Mouse (Mus musculus) C2C12 (cell line): ENCODE measurements around the gene Ifnar1. TPM values are rescaled to one million over a fixed set of nuclear protein-coding genes. Genes with fewer than 3 reads are reported as not detected.
"Not testable (repeated sequence)": the region's sequence is repeated elsewhere in the genome, so short reads cannot be mapped to it uniquely, and the experiment has no call there.

Source experiments
- H3K27me3 ChIP-seq: one replicate; pipeline ENCODE4 v1.6.1; 2011; ENCODE audit not compliant: control insufficient read depth, insufficient read depth, insufficient read length
- H3K36me3 ChIP-seq: one replicate; pipeline ENCODE4 v1.6.1; 2011; ENCODE audit not compliant: control insufficient read depth, insufficient read depth
- H3K4me3 ChIP-seq: one replicate; pipeline ENCODE4 v1.5.1; 2011; ENCODE audit warnings: mild to moderate bottlenecking, control low read depth; ENCODE audit not compliant: poor library complexity, insufficient read depth, severe bottlenecking
- H3K79me2 ChIP-seq: one replicate; pipeline ENCODE4 v1.6.1; 2011; ENCODE audit not compliant: control insufficient read depth, insufficient read depth
- H3K79me3 ChIP-seq: one replicate; pipeline ENCODE4 v1.6.1; 2011; ENCODE audit warnings: low read depth, control low read depth
- H3ac ChIP-seq: one replicate; pipeline ENCODE3; 2011; ENCODE audit warnings: low read depth; ENCODE audit not compliant: control insufficient read depth, insufficient read length
- CEBPB ChIP-seq: IDR thresholded peaks from one replicate; pipeline ENCODE4 v1.6.1; 2011; ENCODE audit warnings: low read depth, mild to moderate bottlenecking, control low read depth, moderate library complexity
- CTCF ChIP-seq: IDR thresholded peaks from one replicate; pipeline ENCODE4 v1.5.1; 2011; ENCODE audit not compliant: control insufficient read depth, insufficient read depth, insufficient read length
- FOSL1 ChIP-seq: IDR thresholded peaks from one replicate; pipeline ENCODE4 v1.8.0; 2011; ENCODE audit warnings: mild to moderate bottlenecking, low read length; ENCODE audit not compliant: poor library complexity, insufficient read depth, severe bottlenecking
- MAX ChIP-seq: IDR thresholded peaks from one replicate; pipeline ENCODE4 v1.6.1; 2011; ENCODE audit warnings: mild to moderate bottlenecking, control low read depth
- MYOD1 ChIP-seq: IDR thresholded peaks from one replicate; pipeline ENCODE4 v1.6.1; 2011; ENCODE audit warnings: low read depth; ENCODE audit not compliant: control insufficient read depth, insufficient read length
- MYOG ChIP-seq: IDR thresholded peaks from one replicate; pipeline ENCODE4 v1.6.1; 2011; ENCODE audit not compliant: control insufficient read depth, insufficient read length; ENCODE audit errors: extremely low read depth
- USF1 ChIP-seq: IDR thresholded peaks from one replicate; pipeline ENCODE4 v1.6.1; 2011; ENCODE audit warnings: low read depth, mild to moderate bottlenecking, control low read depth, moderate library complexity
- polyA plus RNA-seq: library from polyadenylated mRNA; unstranded; fragments of >200 nt; fragmentation: generic; extraction: Trizol; gene quantifications from one replicate; pipeline ENCODE4 v1.2.1, GENCODE M21; 2012; ENCODE audit warnings: missing spikeins

Gene Ifnar1
- polyA plus RNA-seq, 1 experiment, result 18.1 TPM

DNA sequence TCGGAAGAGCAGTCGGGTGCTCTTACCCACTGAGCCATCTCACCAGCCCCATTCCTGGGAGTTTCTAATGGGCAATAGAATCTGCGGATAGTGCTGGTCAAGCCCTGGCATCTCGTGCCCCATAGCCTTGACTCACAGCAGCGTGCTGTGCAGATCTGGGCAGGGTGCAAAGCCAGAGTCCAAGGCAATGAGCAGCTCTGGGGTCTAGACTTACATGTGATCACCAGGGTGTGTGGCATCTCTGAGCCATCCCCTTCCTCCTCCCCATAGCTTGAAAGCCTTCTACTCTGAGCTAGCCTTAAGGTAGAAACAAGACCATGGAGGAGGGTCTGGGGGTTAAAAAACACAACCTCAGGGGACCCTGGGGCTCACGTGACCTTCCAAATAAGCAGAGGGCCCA, 41.2 kb downstream of the Ifnar1 start:
- Histone ChIP-seq H3K79me3 (no peaks in the 10 kb centered on the region), H3K27me3 (no peaks in the 10 kb centered on the region), H3K79me2 (no peaks in the 10 kb centered on the region), H3ac (no peak overlapping the region), H3K36me3 (no peaks in the 10 kb centered on the region), H3K4me3 (no peak overlapping the region)
- no peak for TF ChIP-seq CTCF
- no peak for TF ChIP-seq MAX
- TF ChIP-seq MYOD1, result no peak
- TF ChIP-seq FOSL1, result no peak
- TF ChIP-seq USF1, result no peak

DNA sequence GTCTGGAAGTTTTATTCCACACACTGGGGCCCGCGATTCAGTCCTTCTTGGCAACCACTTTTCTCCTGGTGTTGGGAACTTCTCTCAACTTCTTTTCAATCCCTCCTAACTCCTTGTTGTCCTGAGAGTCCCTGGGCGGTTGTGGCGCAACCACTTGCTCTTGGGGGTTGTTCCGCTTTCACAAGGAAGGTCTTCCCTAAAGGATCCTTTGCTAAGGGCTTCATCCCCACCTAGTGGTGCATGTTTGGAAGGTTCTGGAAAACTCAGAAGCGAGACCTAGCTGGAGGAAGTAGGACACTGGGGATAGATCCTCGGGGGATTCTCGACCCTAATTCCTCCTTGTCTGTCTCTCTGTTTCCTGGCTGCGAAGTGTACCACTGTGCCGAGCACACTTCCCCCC, 42.0 kb downstream of the Ifnar1 start:
- H3K36me3 ChIP-seq, result no peaks in the 10 kb centered on the region
- no peaks in the 10 kb centered on the region for H3K27me3 ChIP-seq

DNA sequence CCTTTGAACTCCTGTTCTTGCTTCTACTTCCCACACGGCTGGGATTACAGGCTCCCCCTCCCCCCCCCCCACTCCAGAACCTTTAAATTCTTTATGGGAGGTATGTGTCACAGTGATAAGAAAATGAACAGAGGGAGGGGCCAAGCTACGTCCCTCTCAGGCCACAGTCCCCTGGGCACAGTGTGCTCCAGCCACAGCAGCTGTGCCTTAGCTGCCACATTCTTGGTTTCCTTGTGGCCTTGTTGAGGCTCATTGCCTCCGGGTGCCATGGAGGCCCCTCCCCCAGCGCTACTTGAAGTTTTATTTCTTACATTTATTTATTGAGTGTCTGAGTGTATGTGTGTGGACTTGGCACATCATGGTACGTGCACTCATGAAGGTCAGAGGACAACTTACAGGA, 42.5 kb downstream of the Ifnar1 start:
- Histone ChIP-seq H3K4me3 (no peak overlapping the region), H3ac (no peak overlapping the region), H3K79me3 (no peaks in the 10 kb centered on the region), H3K27me3 (no peaks in the 10 kb centered on the region), H3K79me2 (no peaks in the 10 kb centered on the region), H3K36me3 (no peaks in the 10 kb centered on the region)
- TF ChIP-seq MYOD1 (peak; percentile 76), USF1 (no peak)

More for the DNA sequence above, 42.0 kb downstream of the Ifnar1 start:
- Histone ChIP-seq H3K79me2 (no peaks in the 10 kb centered on the region), H3K79me3 (no peaks in the 10 kb centered on the region), H3K4me3 (no peak overlapping the region), H3ac (no peak overlapping the region)
- TF ChIP-seq USF1 (no peak), CEBPB (no peak), CTCF (no peak), MYOD1 (no peak), MYOG (no peak), MAX (no peak), FOSL1 (no peak)

DNA sequence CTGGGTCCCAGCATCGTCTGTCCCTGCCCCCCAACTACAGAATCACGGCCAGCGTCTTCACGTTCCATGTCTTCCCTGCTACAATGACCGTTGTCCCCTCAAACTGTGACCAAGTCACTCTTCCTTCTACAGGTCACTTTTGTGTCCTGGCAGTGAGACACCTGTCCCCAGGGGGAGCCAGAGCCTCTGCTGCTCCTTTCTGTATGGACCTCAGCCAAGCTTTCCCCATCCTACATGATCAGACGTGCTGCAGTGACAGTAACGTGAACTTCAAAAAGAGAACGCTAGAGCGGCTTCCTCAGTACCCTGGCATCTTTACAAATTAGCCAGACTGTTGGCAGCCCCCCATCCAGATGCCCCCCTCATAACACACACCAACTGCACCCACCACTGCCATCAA, 43.5 kb downstream of the Ifnar1 start:
- TF ChIP-seq USF1 (no peak), CEBPB (no peak), FOSL1 (no peak)
- H3K79me2 ChIP-seq, result no peaks in the 10 kb centered on the region

DNA sequence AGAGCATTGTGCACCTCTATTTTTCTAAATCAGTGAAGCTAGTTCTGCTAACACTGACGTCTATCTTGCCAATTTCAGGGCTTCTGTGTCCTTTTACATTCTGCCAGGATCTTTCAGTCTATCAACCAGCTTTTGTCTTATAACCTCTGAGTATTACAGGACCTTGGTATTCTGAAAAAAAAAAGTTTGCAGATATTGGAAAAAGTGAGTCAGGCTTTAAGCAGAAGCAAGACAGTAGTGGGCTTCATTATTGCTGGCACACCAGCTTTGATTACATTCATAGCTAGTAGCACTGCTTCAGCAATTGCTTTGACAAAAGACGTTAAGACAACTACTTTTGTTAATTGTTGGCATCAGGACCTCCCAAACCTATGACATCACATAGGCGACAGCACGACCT, 45.8 kb downstream of the Ifnar1 start:
- H3K4me3 ChIP-seq, H3K79me2 ChIP-seq, H3K79me3 ChIP-seq, H3K27me3 ChIP-seq, H3K36me3 ChIP-seq, H3ac ChIP-seq: not testable (repeated sequence)

More for the DNA sequence above, 43.5 kb downstream of the Ifnar1 start:
- H3ac ChIP-seq, result no peak overlapping the region
- no peak overlapping the region for H3K4me3 ChIP-seq
- H3K79me3 ChIP-seq, result no peaks in the 10 kb centered on the region
- H3K27me3 ChIP-seq, result no peaks in the 10 kb centered on the region
- no peaks in the 10 kb centered on the region for H3K36me3 ChIP-seq

DNA sequence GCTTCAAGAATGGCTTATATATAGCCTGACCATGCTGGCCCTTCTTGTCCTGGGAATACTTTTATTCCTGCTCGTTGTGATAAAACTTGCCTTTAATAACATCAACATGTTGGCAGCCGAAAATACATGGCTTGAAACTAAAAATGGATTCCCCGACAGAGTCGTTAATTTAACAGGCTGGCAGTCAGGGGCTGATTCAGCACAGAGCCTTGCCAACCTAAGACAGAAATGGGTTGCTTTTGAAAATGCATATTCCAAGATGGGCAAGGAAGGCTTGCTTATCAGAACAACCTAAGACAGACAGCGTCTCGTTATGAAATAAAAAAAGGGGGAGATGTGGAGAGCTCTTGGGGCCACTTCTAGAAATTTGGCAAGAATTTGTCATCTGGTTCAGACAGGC, 46.8 kb downstream of the Ifnar1 start:
- H3ac ChIP-seq, result no peak overlapping the region
- no peaks in the 10 kb centered on the region for H3K79me2 ChIP-seq
- H3K27me3 ChIP-seq, result no peaks in the 10 kb centered on the region
- TF ChIP-seq CEBPB, result no peak
- no peak for TF ChIP-seq MYOD1
- TF ChIP-seq MYOG, result no peak
- TF ChIP-seq USF1, result no peak
- TF ChIP-seq FOSL1, result no peak
- TF ChIP-seq CTCF, result no peak
- TF ChIP-seq MAX, result no peak
- H3K79me3 ChIP-seq, result no peaks in the 10 kb centered on the region
- no peaks in the 10 kb centered on the region for H3K36me3 ChIP-seq
- no peak overlapping the region for H3K4me3 ChIP-seq

DNA sequence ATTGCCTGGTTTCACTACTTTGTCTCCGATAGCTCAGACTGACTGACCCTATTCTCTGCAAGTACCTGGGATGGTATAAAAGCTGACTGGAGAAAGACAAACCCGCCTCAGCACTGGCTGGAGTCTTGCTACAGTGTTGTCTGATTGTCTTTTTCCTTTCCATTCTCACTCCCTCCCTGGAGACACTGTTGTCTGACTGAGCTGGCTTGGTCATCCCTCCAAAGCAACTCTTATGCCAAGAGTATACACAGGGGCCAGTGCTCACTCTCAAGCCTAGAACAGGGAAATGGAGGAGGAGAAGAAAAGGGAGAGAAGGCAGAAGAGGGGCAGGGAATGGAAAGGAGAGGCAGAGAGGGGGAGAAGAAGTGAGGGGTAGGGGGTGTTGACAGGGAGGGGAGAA, 47.4 kb downstream of the Ifnar1 start:
- Histone ChIP-seq H3K36me3 (no peaks in the 10 kb centered on the region), H3K79me2 (no peaks in the 10 kb centered on the region), H3K27me3 (no peaks in the 10 kb centered on the region), H3K4me3 (no peak overlapping the region), H3K79me3 (no peaks in the 10 kb centered on the region), H3ac (no peak overlapping the region)
- TF ChIP-seq MAX (no peak), MYOG (no peak), CTCF (no peak), MYOD1 (no peak), CEBPB (no peak), USF1 (no peak), FOSL1 (no peak)
